Mouse (Mus musculus) MEL (cell line): ENCODE data around the gene Gm10642. TPM values are rescaled to one million over a fixed set of nuclear protein-coding genes. Genes with fewer than 3 reads are reported as not detected.

ENCODE experiments used
- DNase-seq: peaks from one replicate; pipeline ENCODE4 v3.0.0; 2011; ENCODE audit warnings: low read depth, low spot score
- H3K27ac ChIP-seq: 2 replicates; pipeline ENCODE4 v1.5.1; 2012; ENCODE audit warnings: low read depth, mild to moderate bottlenecking, control low read depth, low read length, moderate library complexity; ENCODE audit not compliant: control insufficient read depth
- H3K27me3 ChIP-seq, 2 experiments: fragments of 150-350 bp in 1 of 2; sonication (generic) in 1 of 2; 2 replicates each; pipeline ENCODE4 v1.6.1; 2012; ENCODE audit warnings: low read length in 2 of 2, mild to moderate bottlenecking in 2 of 2, improper control_type of control experiment in 1 of 2, moderate library complexity in 1 of 2; ENCODE audit not compliant: insufficient read depth in 2 of 2, control insufficient read depth in 1 of 2
- H3K36me3 ChIP-seq, 2 experiments: 2 replicates each; pipeline ENCODE4 v1.6.1; 2012 to 2014; ENCODE audit warnings: low read length in 2 of 2, improper control_type of control experiment in 1 of 2, inconsistent platforms in 1 of 2, mild to moderate bottlenecking in 1 of 2; ENCODE audit not compliant: insufficient read depth in 2 of 2, control insufficient read depth in 1 of 2
- H3K4me1 ChIP-seq, 2 experiments: fragments of 150-350 bp in 1 of 2; sonication (generic) in 1 of 2; 2 replicates each; pipeline ENCODE4 v1.6.1; 2012; ENCODE audit warnings: low read length in 2 of 2, improper control_type of control experiment in 1 of 2, mild to moderate bottlenecking in 1 of 2; ENCODE audit not compliant: insufficient read depth in 2 of 2, control insufficient read depth in 1 of 2
- H3K4me3 ChIP-seq, 2 experiments: fragments of 150-350 bp in 1 of 2; sonication (generic) in 1 of 2; 2 replicates each; pipeline ENCODE4 v1.5.1; 2012; ENCODE audit warnings: low read depth in 2 of 2, low read length in 2 of 2, mild to moderate bottlenecking in 2 of 2, moderate library complexity in 2 of 2, control low read depth in 1 of 2, improper control_type of control experiment in 1 of 2; ENCODE audit not compliant: control insufficient read depth in 1 of 2, insufficient read depth in 1 of 2
- H3K79me2 ChIP-seq: 2 replicates; pipeline ENCODE4 v1.6.1; 2012; ENCODE audit warnings: mild to moderate bottlenecking, low read length, moderate library complexity; ENCODE audit not compliant: control insufficient read depth, poor library complexity, insufficient read depth
- H3K9ac ChIP-seq: 2 replicates; pipeline ENCODE4 v1.6.1; 2012; ENCODE audit warnings: low read depth, mild to moderate bottlenecking, control low read depth, low read length, moderate library complexity; ENCODE audit not compliant: control insufficient read depth, poor library complexity, severe bottlenecking
- H3K9me3 ChIP-seq: fragments of 150-350 bp; sonication (generic); replicated peaks from 2 replicates; pipeline ENCODE4 v1.6.1; 2012; ENCODE audit warnings: mild to moderate bottlenecking, low read length, improper control_type of control experiment, moderate library complexity; ENCODE audit not compliant: insufficient read depth
- BHLHE40 ChIP-seq: IDR thresholded peaks from 2 replicates; pipeline ENCODE4 v1.6.1; 2012; ENCODE audit warnings: low read depth, mild to moderate bottlenecking, inconsistent platforms, low read length, improper control_type of control experiment, borderline replicate concordance
- CHD1 ChIP-seq: IDR thresholded peaks from 2 replicates; pipeline ENCODE4 v1.6.1; 2012; ENCODE audit warnings: low read depth, mild to moderate bottlenecking, inconsistent platforms, low read length, improper control_type of control experiment
- E2F4 ChIP-seq: IDR thresholded peaks from 2 replicates; pipeline ENCODE4 v1.6.1; 2011; ENCODE audit warnings: low read depth, low read length, improper control_type of control experiment, borderline replicate concordance
- GABPA ChIP-seq: IDR thresholded peaks from 2 replicates; pipeline ENCODE4 v1.6.1; 2012; ENCODE audit warnings: low read depth, mild to moderate bottlenecking, inconsistent platforms, low read length, improper control_type of control experiment, moderate library complexity
- GATA1 ChIP-seq: IDR thresholded peaks from 2 replicates; pipeline ENCODE4 v1.6.1; 2011; ENCODE audit warnings: low read depth, low read length, improper control_type of control experiment
- HCFC1 ChIP-seq: IDR thresholded peaks from 2 replicates; pipeline ENCODE4 v1.6.1; 2012; ENCODE audit warnings: low read depth, mild to moderate bottlenecking, inconsistent platforms, low read length, improper control_type of control experiment, moderate library complexity
- JUND ChIP-seq: IDR thresholded peaks from 2 replicates; pipeline ENCODE4 v1.6.1; 2011; ENCODE audit warnings: low read depth, mild to moderate bottlenecking, improper control_type of control experiment, low read length
- KAT2A ChIP-seq: conservative IDR thresholded peaks from 2 replicates; pipeline ENCODE4 v1.6.1; 2012; ENCODE audit warnings: low read depth, low read length, improper control_type of control experiment, inconsistent platforms
- MAX ChIP-seq: IDR thresholded peaks from 2 replicates; pipeline ENCODE4 v1.6.1; 2011; ENCODE audit warnings: low read length, improper control_type of control experiment
- MAZ ChIP-seq: IDR thresholded peaks from 2 replicates; pipeline ENCODE4 v1.6.1; 2012; ENCODE audit warnings: low read depth, mild to moderate bottlenecking, inconsistent platforms, low read length, improper control_type of control experiment
- MXI1 ChIP-seq: IDR thresholded peaks from 2 replicates; pipeline ENCODE4 v1.6.1; 2011; ENCODE audit warnings: mild to moderate bottlenecking, low read depth, low read length, improper control_type of control experiment
- MYB ChIP-seq: IDR thresholded peaks from 2 replicates; pipeline ENCODE4 v1.6.1; 2011; ENCODE audit warnings: mild to moderate bottlenecking, low read depth, low read length, improper control_type of control experiment
- MYC ChIP-seq: IDR thresholded peaks from 2 replicates; pipeline ENCODE4 v1.6.1; 2011; ENCODE audit warnings: low read depth, mild to moderate bottlenecking, low read length, improper control_type of control experiment, moderate library complexity
- NELFE ChIP-seq: IDR thresholded peaks from 2 replicates; pipeline ENCODE4 v1.6.1; 2011; ENCODE audit warnings: low read depth, low read length, improper control_type of control experiment
- POLR2A ChIP-seq, 2 experiments: IDR thresholded peaks; 2 replicates each; pipeline ENCODE4 v1.6.1; 2011 to 2012; ENCODE audit warnings: low read length in 2 of 2, mild to moderate bottlenecking in 2 of 2, control low read depth in 1 of 2, improper control_type of control experiment in 1 of 2, low read depth in 1 of 2, moderate library complexity in 1 of 2; ENCODE audit not compliant: control insufficient read depth in 1 of 2, insufficient read depth in 1 of 2, poor library complexity in 1 of 2
- POLR2AphosphoS2 ChIP-seq: IDR thresholded peaks from 2 replicates; pipeline ENCODE4 v1.6.1; 2011; ENCODE audit warnings: low read length, improper control_type of control experiment
- RAD21 ChIP-seq: IDR thresholded peaks from 2 replicates; pipeline ENCODE4 v1.6.1; 2011; ENCODE audit warnings: mild to moderate bottlenecking, low read depth, low read length, improper control_type of control experiment
- RCOR1 ChIP-seq: IDR thresholded peaks from 2 replicates; pipeline ENCODE4 v1.6.1; 2012; ENCODE audit warnings: low read depth, mild to moderate bottlenecking, inconsistent platforms, low read length, improper control_type of control experiment
- TAL1 ChIP-seq: IDR thresholded peaks from 2 replicates; pipeline ENCODE4 v1.6.1; 2012; ENCODE audit warnings: mild to moderate bottlenecking, inconsistent platforms, low read length, moderate library complexity, mixed read lengths
- UBTF ChIP-seq: IDR thresholded peaks from 2 replicates; pipeline ENCODE4 v1.6.1; 2012; ENCODE audit warnings: low read depth, mild to moderate bottlenecking, inconsistent platforms, low read length, improper control_type of control experiment, moderate library complexity, borderline replicate concordance; ENCODE audit not compliant: insufficient read depth
- USF1 ChIP-seq: IDR thresholded peaks from 2 replicates; pipeline ENCODE4 v1.6.1; 2014; ENCODE audit warnings: low read depth, mild to moderate bottlenecking, inconsistent platforms, low read length, improper control_type of control experiment, moderate library complexity
- ZC3H11A ChIP-seq: IDR thresholded peaks from 2 replicates; pipeline ENCODE4 v1.6.1; 2012; ENCODE audit warnings: low read depth, mild to moderate bottlenecking, inconsistent platforms, low read length, improper control_type of control experiment
- polyA plus RNA-seq, 2 experiments: library from polyadenylated mRNA; stranded (reverse) in 1 of 2; unstranded in 1 of 2; fragments of >175 nt in 1 of 2; fragments of >200 nt in 1 of 2; gene quantifications; 2 replicates each; pipeline versions ENCODE4 v1.2.1 to v1.2.4; 2012; ENCODE audit warnings: low replicate concordance in 2 of 2, low read depth in 1 of 2; ENCODE audit not compliant: insufficient read length in 2 of 2, insufficient read depth in 1 of 2, missing spikeins in 1 of 2
- total RNA-seq: library from RNA; depleted of rRNA; stranded (reverse); fragments of 300-350 nt; gene quantifications from 2 replicates; pipeline ENCODE4 v1.2.3, GENCODE M21; 2012

Gm10642 gene
- total and polyA plus RNA-seq, 3 experiments, result 1.3 TPM; not detected in 1

DNA sequence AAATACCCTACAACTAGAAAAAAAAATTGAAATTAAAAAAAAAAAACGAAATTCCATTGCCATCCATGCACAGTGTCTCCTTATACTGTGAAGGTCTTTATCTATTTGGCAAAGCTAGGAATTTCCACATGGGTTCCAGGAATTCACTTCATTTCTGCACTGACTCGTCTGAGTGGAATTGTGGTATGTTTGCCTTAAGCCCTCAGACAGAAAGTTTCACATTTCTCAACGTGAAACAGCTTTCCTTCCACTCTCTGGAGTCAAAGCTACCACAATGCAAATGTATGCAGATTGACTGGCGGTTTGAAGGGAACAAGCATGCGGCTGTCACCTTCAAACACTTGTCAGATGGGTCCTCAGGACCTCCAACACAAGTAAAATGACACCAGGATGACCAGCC lies 24.4 kb upstream of the Gm10642 start (continued):
- TF ChIP-seq JUND, result no peak

DNA sequence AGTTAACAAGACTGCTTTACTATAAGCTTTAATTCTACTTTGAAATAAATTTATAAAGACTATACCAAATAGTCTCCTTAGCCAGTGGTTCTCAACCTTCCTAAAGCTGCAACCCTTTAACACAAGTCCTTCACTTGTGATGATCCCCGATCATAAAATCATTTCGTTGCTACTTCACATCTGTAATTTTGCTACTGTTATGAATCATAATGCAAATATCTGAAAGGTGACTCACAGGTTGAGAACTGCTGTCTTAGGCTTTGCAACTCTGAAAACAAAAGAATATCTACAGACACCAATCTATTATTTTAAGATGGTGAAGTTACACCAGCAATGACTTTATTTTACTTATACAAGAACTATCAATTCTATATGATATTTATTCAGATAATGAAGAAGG lies 19.3 kb upstream of the Gm10642 start:
- no peak overlapping the region for H3K4me3 ChIP-seq
- H3K9me3 ChIP-seq, result no peaks in the 10 kb centered on the region
- no peak overlapping the region for H3K9ac ChIP-seq
- no peaks in the 10 kb centered on the region for H3K27me3 ChIP-seq
- peaks cover 0 to 2% of the 10 kb centered on the region in 2 experiments; a peak in 3 of 4 replicates for H3K36me3 ChIP-seq
- H3K4me1 ChIP-seq, result peaks cover 4% of the 10 kb centered on the region in 2 experiments; a peak in 2 of 4 replicates
- TF ChIP-seq KAT2A (no peak), USF1 (no peak), MAZ (no peak), MYC (no peak), ZC3H11A (no peak), TAL1 (no peak), MXI1 (no peak), JUND (no peak), GATA1 (no peak), GABPA (no peak), POLR2A (IDR thresholded peaks at IDR 0.05; ENCODE audit: control insufficient read depth in 1 of 2, insufficient read depth in 1 of 2, low read depth in 1 of 2, low read length in 2 of 2, poor library complexity in 1 of 2) (no peak), BHLHE40 (no peak), CHD1 (no peak), HCFC1 (no peak), MYB (no peak), UBTF (no peak), NELFE (no peak), POLR2AphosphoS2 (no peak), E2F4 (no peak), MAX (no peak)
- H3K79me2 ChIP-seq, result no peaks in the 10 kb centered on the region
- no peak overlapping the region for H3K27ac ChIP-seq
- DNase-seq, result no peak

DNA sequence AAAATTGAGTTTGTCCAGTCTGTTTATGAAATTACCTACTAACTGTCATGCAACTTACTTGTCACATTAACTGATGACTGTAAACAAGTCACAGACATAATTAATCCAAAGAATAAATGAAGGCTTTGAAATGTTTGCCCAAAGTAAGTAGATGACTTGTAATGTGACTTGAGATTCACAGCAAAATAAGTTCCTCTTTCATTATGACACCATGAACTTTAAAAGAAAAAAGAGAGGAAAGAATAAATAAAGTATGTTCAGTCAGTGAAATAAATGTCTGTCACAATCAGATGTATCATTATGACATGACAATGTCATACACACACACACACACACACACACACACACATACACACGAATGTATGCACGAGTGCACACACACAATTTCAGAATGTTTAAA lies 5.8 kb upstream of the Gm10642 start:
- DNase-seq, result no peak
- no peak overlapping the region for H3K4me3 ChIP-seq
- H3K27me3 ChIP-seq, result no peaks in the 10 kb centered on the region
- peaks cover 17% of the 10 kb centered on the region for H3K79me2 ChIP-seq
- no peaks in the 10 kb centered on the region for H3K9me3 ChIP-seq
- H3K27ac ChIP-seq, result no peak overlapping the region
- H3K4me1 ChIP-seq, result peaks cover 0 to 7% of the 10 kb centered on the region in 2 experiments; a peak in 3 of 4 replicates
- TF ChIP-seq GATA1 (no peak), RAD21 (no peak), RCOR1 (no peak)
- H3K9ac ChIP-seq, result no peak overlapping the region
- H3K36me3 ChIP-seq, result peaks cover 0 to 18% of the 10 kb centered on the region in 2 experiments; a peak in 3 of 4 replicates
